Comparison of ENCODE assay signal across 8 mouse cellular contexts in the genomic region with DNA sequence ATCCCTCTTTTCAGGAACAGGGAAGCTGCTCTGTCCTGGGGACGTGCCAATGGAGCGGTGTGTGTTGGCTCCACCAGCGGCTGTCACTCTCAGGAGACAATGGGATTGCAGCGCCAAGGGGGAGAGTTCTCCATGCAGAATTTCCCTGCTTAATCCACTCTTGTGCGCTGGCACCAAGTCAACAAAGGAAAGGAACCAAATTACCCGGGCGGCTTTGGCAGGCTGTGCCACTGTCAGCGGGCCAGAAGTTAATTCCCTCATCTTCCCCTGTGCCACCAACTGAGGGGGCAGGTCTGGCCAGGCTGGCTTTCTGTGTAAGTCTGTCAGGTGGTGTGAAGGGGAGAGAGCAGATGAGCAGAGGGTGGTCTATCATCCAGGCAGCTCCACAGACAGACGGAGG.
DNase-seq lines count a peak whose midpoint lies in the region; ATAC-seq lines count a peak whose summit lies in the region.

No protein-coding gene starts in this region.

- peak; percentile 54; the same call in 1 of the 2 replicates for ATAC-seq in cerebellum, adult (ENCODE audit: insufficient number of reproducible peaks, low FRiP score, low TSS enrichment)
- ATAC-seq in CD4-positive, CD25-positive, alpha-beta regulatory T cell, adult 4 months, result no peak

- DNase-seq in adrenal gland, adult (ENCODE audit: inconsistent age in 2 of 2, low spot score in 1 of 2), result peak; percentile 13 to 46
- no peak for DNase-seq in adrenal gland, adult 18-20 months (ENCODE audit: low spot score in 2 of 2)
- peak; percentile 14 to 68 for DNase-seq in frontal cortex, adult 2 months (ENCODE audit: extremely low spot score in 1 of 2, low spot score in 1 of 2)
- DNase-seq in kidney, postnatal 14 days, result peak; percentile 36
- peak; percentile 46 to 61 for DNase-seq in lung, postnatal 4 days
- no peak for DNase-seq in spleen, adult 12 weeks (ENCODE audit: low spot score)

Comparison
In these comparisons a context has a peak if more than half of its experiments do, and no peak if none do; other contexts are left out.
1. DNase-seq: peak in adrenal gland, adult (2 of 2), frontal cortex, adult 2 months (2 of 2), kidney, postnatal 14 days (single experiment) and lung, postnatal 4 days (2 of 2); none in adrenal gland, adult 18-20 months (0 of 2) and spleen, adult 12 weeks (single experiment).